Mouse (Mus musculus): ENCODE measurements at regions not wholly inside any gene's neighbourhood (a gene's known extent, or its start where the extent isn't known, plus 50 kb on each side); places are given as distances from the start of the nearest gene placed in this dataset.

GRCm38 (mm10) chr2:160499726-160500125 lies 132.9 kb upstream of the Mafb start:
- no peak overlapping the region for H3K9ac ChIP-seq (ENCODE audit: low read depth, low read length)
- H3K27ac ChIP-seq (ENCODE audit: low read depth, low read length) = no peak overlapping the region
- no peaks in the 10 kb centered on the region for H3K9me3 ChIP-seq (ENCODE audit: control insufficient read depth)
- H3K4me1 ChIP-seq (replicated peaks; ENCODE audit: control insufficient read depth, insufficient read depth, low read length) = no peaks in the 10 kb centered on the region
- H3K27me3 ChIP-seq (replicated peaks; ENCODE audit: control insufficient read depth, insufficient read depth, low read length) = no peaks in the 10 kb centered on the region
- no peak overlapping the region for H3K4me2 ChIP-seq (replicated peaks; ENCODE audit: low read depth)
- H3K36me3 ChIP-seq (ENCODE audit: control insufficient read depth, insufficient read depth) = no peaks in the 10 kb centered on the region
- no peak overlapping the region for H3K4me3 ChIP-seq (ENCODE audit: low read depth, low read length)
- no peak for TF ChIP-seq CTCF (IDR thresholded peaks at IDR 0.05; ENCODE audit: low read depth)
- WGBS = 11% methylated on average over 1 of the region's 1 CpGs
- ATAC-seq = no peak

DNA sequence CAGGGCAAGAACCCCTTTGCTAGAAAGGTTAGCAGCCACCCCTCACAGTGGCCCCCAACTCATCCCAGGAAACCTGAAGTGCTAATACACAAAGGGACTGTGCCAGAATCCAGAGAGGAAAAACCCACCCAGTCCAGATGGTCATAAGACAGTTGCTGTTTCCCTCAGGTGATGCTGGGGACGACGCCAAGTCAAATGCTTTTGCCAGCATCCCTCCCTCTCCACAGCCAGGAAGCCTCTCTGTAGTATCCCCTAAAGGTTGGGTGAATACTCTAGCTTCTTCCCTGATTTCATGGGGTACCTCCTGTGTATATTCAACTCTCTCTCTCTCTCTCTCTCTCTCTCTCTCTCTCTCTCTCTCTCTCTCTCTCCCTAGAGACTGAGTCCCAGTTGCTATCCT lies 136.0 kb upstream of the Mafb start:
- Histone ChIP-seq H3K36me3 (ENCODE audit: control insufficient read depth, insufficient read depth) (no peaks in the 10 kb centered on the region), H3K27me3 (replicated peaks; ENCODE audit: control insufficient read depth, insufficient read depth, low read length) (no peaks in the 10 kb centered on the region), H3K4me2 (replicated peaks; ENCODE audit: low read depth) (no peak overlapping the region), H3K27ac (ENCODE audit: low read depth, low read length) (no peak overlapping the region), H3K4me3 (ENCODE audit: low read depth, low read length) (no peak overlapping the region), H3K4me1 (replicated peaks; ENCODE audit: control insufficient read depth, insufficient read depth, low read length) (no peaks in the 10 kb centered on the region), H3K9me3 (ENCODE audit: control insufficient read depth) (no peaks in the 10 kb centered on the region), H3K9ac (ENCODE audit: low read depth, low read length) (no peak overlapping the region)
- 81% methylated on average over 2 of the region's 2 CpGs for WGBS
- ATAC-seq = no peak
- no peak for TF ChIP-seq CTCF (IDR thresholded peaks at IDR 0.05; ENCODE audit: low read depth)

GRCm38 (mm10) chr2:160503597-160504393 lies 136.9 kb upstream of the Mafb start:
- WGBS = 65% methylated on average over 16 of the region's 16 CpGs
- no peak overlapping the region for H3K27ac ChIP-seq (ENCODE audit: low read depth, low read length)
- H3K27me3 ChIP-seq (replicated peaks; ENCODE audit: control insufficient read depth, insufficient read depth, low read length) = no peaks in the 10 kb centered on the region
- no peak overlapping the region for H3K4me2 ChIP-seq (replicated peaks; ENCODE audit: low read depth)
- ATAC-seq = no peak
- no peaks in the 10 kb centered on the region for H3K4me1 ChIP-seq (replicated peaks; ENCODE audit: control insufficient read depth, insufficient read depth, low read length)
- H3K9ac ChIP-seq (ENCODE audit: low read depth, low read length) = no peak overlapping the region
- H3K9me3 ChIP-seq (ENCODE audit: control insufficient read depth) = no peaks in the 10 kb centered on the region
- H3K4me3 ChIP-seq (ENCODE audit: low read depth, low read length) = no peak overlapping the region
- no peaks in the 10 kb centered on the region for H3K36me3 ChIP-seq (ENCODE audit: control insufficient read depth, insufficient read depth)
- TF ChIP-seq CTCF (IDR thresholded peaks at IDR 0.05; ENCODE audit: low read depth) = no peak

DNA sequence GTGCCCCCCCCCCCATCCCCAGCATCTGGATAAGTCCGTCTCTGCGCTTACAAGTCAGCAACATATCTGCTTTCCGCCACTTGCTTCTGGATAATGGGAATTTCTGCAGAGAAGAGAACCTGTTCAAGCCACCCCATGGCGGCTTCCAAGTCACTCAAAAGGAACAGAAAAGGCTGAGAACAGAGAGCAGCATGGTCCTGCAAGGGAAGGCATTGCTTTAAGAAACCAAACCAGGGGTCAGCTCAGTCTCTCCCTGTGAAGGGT lies 137.5 kb upstream of the Mafb start:
- WGBS = 80% methylated on average over 4 of the region's 4 CpGs
- no peaks in the 10 kb centered on the region for H3K4me1 ChIP-seq (replicated peaks; ENCODE audit: control insufficient read depth, insufficient read depth, low read length)
- no peak for TF ChIP-seq CTCF (IDR thresholded peaks at IDR 0.05; ENCODE audit: low read depth)

GRCm38 (mm10) chr2:160507371-160507770 lies 138.3 kb upstream of the Top1 start:
- Histone ChIP-seq H3K4me3 (ENCODE audit: low read depth, low read length) (no peak overlapping the region), H3K9me3 (ENCODE audit: control insufficient read depth) (no peaks in the 10 kb centered on the region), H3K4me1 (replicated peaks; ENCODE audit: control insufficient read depth, insufficient read depth, low read length) (no peaks in the 10 kb centered on the region), H3K9ac (ENCODE audit: low read depth, low read length) (no peak overlapping the region), H3K36me3 (ENCODE audit: control insufficient read depth, insufficient read depth) (no peaks in the 10 kb centered on the region), H3K27ac (ENCODE audit: low read depth, low read length) (no peak overlapping the region), H3K27me3 (replicated peaks; ENCODE audit: control insufficient read depth, insufficient read depth, low read length) (no peaks in the 10 kb centered on the region), H3K4me2 (replicated peaks; ENCODE audit: low read depth) (no peak overlapping the region)
- TF ChIP-seq CTCF (IDR thresholded peaks at IDR 0.05; ENCODE audit: low read depth) = no peak
- 70% methylated on average over 9 of the region's 9 CpGs for WGBS
- ATAC-seq = no peak

More for the DNA sequence above, 137.5 kb upstream of the Mafb start:
- Histone ChIP-seq H3K27me3 (replicated peaks; ENCODE audit: control insufficient read depth, insufficient read depth, low read length) (no peaks in the 10 kb centered on the region), H3K9me3 (ENCODE audit: control insufficient read depth) (no peaks in the 10 kb centered on the region), H3K36me3 (ENCODE audit: control insufficient read depth, insufficient read depth) (no peaks in the 10 kb centered on the region), H3K27ac (ENCODE audit: low read depth, low read length) (no peak overlapping the region), H3K4me2 (replicated peaks; ENCODE audit: low read depth) (no peak overlapping the region), H3K4me3 (ENCODE audit: low read depth, low read length) (no peak overlapping the region), H3K9ac (ENCODE audit: low read depth, low read length) (no peak overlapping the region)
- no peak for ATAC-seq

DNA sequence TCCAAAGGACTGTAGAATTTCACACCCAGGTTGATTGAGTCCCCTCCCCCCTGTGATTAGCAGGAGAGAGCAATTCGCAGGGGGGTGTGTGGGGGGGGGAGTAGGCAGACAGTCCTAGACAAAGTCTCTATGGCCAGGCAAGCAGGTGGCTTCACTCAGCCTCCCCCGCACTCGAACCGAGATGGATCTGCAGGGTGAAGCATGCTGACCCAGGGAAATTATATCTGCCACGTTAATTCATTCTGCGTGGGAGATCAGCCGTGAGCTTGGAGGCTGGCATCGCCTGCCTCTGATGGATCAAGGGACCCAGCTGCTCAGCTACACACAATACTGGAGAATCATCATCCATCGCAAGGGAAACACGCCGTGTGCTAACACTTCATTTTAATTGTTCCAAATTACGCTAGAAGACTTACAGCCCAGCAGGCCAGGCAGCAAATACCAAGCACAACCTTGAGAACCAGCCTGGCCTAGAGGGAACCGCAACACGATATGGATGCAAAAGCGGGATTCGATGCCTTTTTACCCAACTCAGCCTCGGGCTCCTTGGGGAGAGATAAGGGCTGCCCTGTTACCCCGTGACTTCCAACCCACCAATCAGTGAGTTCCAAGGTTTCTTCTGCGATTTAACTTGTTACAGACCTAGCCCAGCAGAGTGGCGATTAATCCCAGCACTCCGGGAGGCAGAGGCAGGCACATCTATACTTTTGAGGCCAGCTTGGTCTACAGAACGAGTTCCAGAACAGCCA lies 137.7 kb upstream of the Top1 start:
- TF ChIP-seq CTCF (IDR thresholded peaks at IDR 0.05; ENCODE audit: low read depth) = no peak
- 65% methylated on average over 22 of the region's 22 CpGs for WGBS
- Histone ChIP-seq H3K27me3 (replicated peaks; ENCODE audit: control insufficient read depth, insufficient read depth, low read length) (no peaks in the 10 kb centered on the region), H3K4me1 (replicated peaks; ENCODE audit: control insufficient read depth, insufficient read depth, low read length) (no peaks in the 10 kb centered on the region), H3K36me3 (ENCODE audit: control insufficient read depth, insufficient read depth) (no peaks in the 10 kb centered on the region), H3K9ac (ENCODE audit: low read depth, low read length) (no peak overlapping the region), H3K9me3 (ENCODE audit: control insufficient read depth) (no peaks in the 10 kb centered on the region), H3K27ac (ENCODE audit: low read depth, low read length) (no peak overlapping the region), H3K4me2 (replicated peaks; ENCODE audit: low read depth) (no peak overlapping the region), H3K4me3 (ENCODE audit: low read depth, low read length) (no peak overlapping the region)
- no peak for ATAC-seq

Measured in intestine, postnatal 0 days (tissue).